Mouse (Mus musculus): ENCODE results near the gene Sh3rf1. TPM values are rescaled to one million over a fixed set of nuclear protein-coding genes. Genes with fewer than 3 reads are reported as not detected.
A peak's percentile ranks its signal among the peaks of the same experiment; 100 is the strongest.

The Sh3rf1 gene
- polyA plus RNA-seq, 1 experiment from 2014 or later, result 12.8 TPM

- Histone ChIP-seq H3K4me3 (no peak overlapping the region), H3K27me3 (no peaks in the 10 kb centered on the region), H3K36me3 (peaks cover 10% of the 10 kb centered on the region), H3K4me1 (peaks cover 27% of the 10 kb centered on the region), H3K4me2 (replicated peaks) (no peak overlapping the region), H3K9me3 (no peaks in the 10 kb centered on the region), H3K27ac (no peak overlapping the region), H3K9ac (no peak overlapping the region)
- WGBS, result 90% methylated on average over 6 of the region's 6 CpGs
- no peak for ATAC-seq (ENCODE audit: low FRiP score, low read depth)
These were observed 123.3 kb downstream of the Sh3rf1 start for GRCm38 (mm10) chr8:61346941-61347340.

- Histone ChIP-seq H3K36me3 (peaks cover 13% of the 10 kb centered on the region), H3K9ac (no peak overlapping the region), H3K27me3 (no peaks in the 10 kb centered on the region), H3K4me1 (peaks cover 21% of the 10 kb centered on the region), H3K4me2 (replicated peaks) (no peak overlapping the region), H3K4me3 (no peak overlapping the region), H3K27ac (no peak overlapping the region), H3K9me3 (no peaks in the 10 kb centered on the region)
- ATAC-seq (ENCODE audit: low FRiP score, low read depth), result no peak
- WGBS, result 77% methylated on average over 6 of the region's 6 CpGs
These were observed 123.9 kb downstream of the Sh3rf1 start for GRCm38 (mm10) chr8:61347526-61347925.

- 60% methylated on average over 5 of the region's 5 CpGs for WGBS
- Histone ChIP-seq H3K4me1 (peaks cover 18% of the 10 kb centered on the region), H3K27me3 (no peaks in the 10 kb centered on the region), H3K4me3 (no peak overlapping the region), H3K4me2 (replicated peaks) (no peak overlapping the region), H3K36me3 (peaks cover 13% of the 10 kb centered on the region), H3K9ac (no peak overlapping the region), H3K9me3 (no peaks in the 10 kb centered on the region), H3K27ac (no peak overlapping the region)
- no peak for ATAC-seq (ENCODE audit: low FRiP score, low read depth)
These were observed 124.4 kb downstream of the Sh3rf1 start for GRCm38 (mm10) chr8:61348029-61348428.

GRCm38 (mm10) chr8:61348518-61348917 is 124.8 kb downstream of the Sh3rf1 start:
- H3K4me3 ChIP-seq, result no peak overlapping the region
- ATAC-seq (ENCODE audit: low FRiP score, low read depth), result no peak
- no peak overlapping the region for H3K9ac ChIP-seq
- no peaks in the 10 kb centered on the region for H3K27me3 ChIP-seq
- peaks cover 13% of the 10 kb centered on the region for H3K36me3 ChIP-seq
- H3K27ac ChIP-seq, result no peak overlapping the region
- H3K9me3 ChIP-seq, result no peaks in the 10 kb centered on the region
- WGBS, result 65% methylated on average over 8 of the region's 8 CpGs
- no peak overlapping the region for H3K4me2 ChIP-seq (replicated peaks)
- peaks cover 14% of the 10 kb centered on the region for H3K4me1 ChIP-seq

GRCm38 (mm10) chr8:61350443-61350842 is 126.8 kb downstream of the Sh3rf1 start:
- H3K4me1 ChIP-seq, result peaks cover 23% of the 10 kb centered on the region
- H3K4me3 ChIP-seq, result no peak overlapping the region
- no peak overlapping the region for H3K9ac ChIP-seq
- H3K27me3 ChIP-seq, result no peaks in the 10 kb centered on the region
- no peaks in the 10 kb centered on the region for H3K9me3 ChIP-seq
- no peak for ATAC-seq (ENCODE audit: low FRiP score, low read depth)
- no peak overlapping the region for H3K27ac ChIP-seq
- H3K36me3 ChIP-seq, result peaks cover 13% of the 10 kb centered on the region
- 43% methylated on average over 9 of the region's 9 CpGs for WGBS
- no peak overlapping the region for H3K4me2 ChIP-seq (replicated peaks)

GRCm38 (mm10) chr8:61351638-61352037 is 128.0 kb downstream of the Sh3rf1 start:
- Histone ChIP-seq H3K9me3 (no peaks in the 10 kb centered on the region), H3K27me3 (no peaks in the 10 kb centered on the region), H3K36me3 (peaks cover 13% of the 10 kb centered on the region), H3K4me3 (no peak overlapping the region), H3K4me1 (peaks cover 30% of the 10 kb centered on the region), H3K4me2 (replicated peaks) (no peak overlapping the region), H3K9ac (no peak overlapping the region), H3K27ac (no peak overlapping the region)
- ATAC-seq (ENCODE audit: low FRiP score, low read depth), result no peak
- WGBS, result 96% methylated on average over 5 of the region's 5 CpGs

GRCm38 (mm10) chr8:61355503-61355902 is 131.8 kb downstream of the Sh3rf1 start:
- Histone ChIP-seq H3K4me1 (peaks cover 22% of the 10 kb centered on the region), H3K27me3 (no peaks in the 10 kb centered on the region), H3K36me3 (peaks cover 3% of the 10 kb centered on the region; the same call in 1 of the 2 replicates), H3K9me3 (no peaks in the 10 kb centered on the region), H3K4me2 (replicated peaks) (no peak overlapping the region), H3K27ac (no peak overlapping the region), H3K9ac (no peak overlapping the region), H3K4me3 (no peak overlapping the region)
- peak; percentile 74; the same call in 1 of the 2 replicates for ATAC-seq (ENCODE audit: low FRiP score, low read depth)
- 45% methylated on average over 5 of the region's 5 CpGs for WGBS

- Histone ChIP-seq H3K27ac (no peak overlapping the region), H3K4me2 (replicated peaks) (no peak overlapping the region; the same call in 1 of the 2 replicates), H3K36me3 (peaks cover 11% of the 10 kb centered on the region), H3K4me3 (no peak overlapping the region), H3K9me3 (no peaks in the 10 kb centered on the region), H3K4me1 (peaks cover 22% of the 10 kb centered on the region), H3K27me3 (no peaks in the 10 kb centered on the region), H3K9ac (no peak overlapping the region)
- ATAC-seq (ENCODE audit: low FRiP score, low read depth), result no peak
- 30% methylated on average over 8 of the region's 8 CpGs for WGBS
These were observed 135.3 kb downstream of the Sh3rf1 start for GRCm38 (mm10) chr8:61359004-61359403.

- H3K9me3 ChIP-seq, result no peaks in the 10 kb centered on the region
- no peak overlapping the region for H3K9ac ChIP-seq
- H3K4me1 ChIP-seq, result peaks cover 18% of the 10 kb centered on the region
- H3K27ac ChIP-seq, result no peak overlapping the region
- no peak overlapping the region for H3K4me3 ChIP-seq
- H3K4me2 ChIP-seq (replicated peaks), result no peak overlapping the region
- WGBS, result 83% methylated on average over 10 of the region's 10 CpGs
- peaks cover 19% of the 10 kb centered on the region for H3K36me3 ChIP-seq
- no peak for ATAC-seq (ENCODE audit: low FRiP score, low read depth)
- H3K27me3 ChIP-seq, result no peaks in the 10 kb centered on the region
These were observed 136.2 kb downstream of the Sh3rf1 start for GRCm38 (mm10) chr8:61359851-61360272.

- no peak overlapping the region for H3K27ac ChIP-seq
- no peak overlapping the region for H3K4me3 ChIP-seq
- no peaks in the 10 kb centered on the region for H3K9me3 ChIP-seq
- peaks cover 14% of the 10 kb centered on the region for H3K4me1 ChIP-seq
- H3K36me3 ChIP-seq, result peaks cover 22% of the 10 kb centered on the region
- H3K9ac ChIP-seq, result no peak overlapping the region
- ATAC-seq (ENCODE audit: low FRiP score, low read depth), result no peak
- no peak overlapping the region for H3K4me2 ChIP-seq (replicated peaks)
- no peaks in the 10 kb centered on the region for H3K27me3 ChIP-seq
- WGBS, result 77% methylated on average over 4 of the region's 4 CpGs
These were observed 136.7 kb downstream of the Sh3rf1 start for GRCm38 (mm10) chr8:61360362-61360761.

- Histone ChIP-seq H3K4me3 (no peak overlapping the region), H3K27me3 (no peaks in the 10 kb centered on the region), H3K4me2 (replicated peaks) (no peak overlapping the region), H3K27ac (no peak overlapping the region), H3K36me3 (peaks cover 27% of the 10 kb centered on the region), H3K9me3 (no peaks in the 10 kb centered on the region), H3K4me1 (peaks cover 7% of the 10 kb centered on the region; the same call in 1 of the 2 replicates), H3K9ac (no peak overlapping the region)
- no peak for ATAC-seq (ENCODE audit: low FRiP score, low read depth)
- WGBS, result 82% methylated on average over 11 of the region's 11 CpGs
These were observed 137.8 kb downstream of the Sh3rf1 start for GRCm38 (mm10) chr8:61361476-61361875.

GRCm38 (mm10) chr8:61362301-61362913 is 138.7 kb downstream of the Sh3rf1 start:
- H3K9ac ChIP-seq, result no peak overlapping the region
- no peaks in the 10 kb centered on the region for H3K9me3 ChIP-seq
- no peak overlapping the region for H3K27ac ChIP-seq
- H3K4me1 ChIP-seq, result peaks cover 7% of the 10 kb centered on the region; the same call in 1 of the 2 replicates
- 82% methylated on average over 9 of the region's 9 CpGs for WGBS
- no peaks in the 10 kb centered on the region for H3K27me3 ChIP-seq
- ATAC-seq (ENCODE audit: low FRiP score, low read depth), result no peak
- no peak overlapping the region for H3K4me3 ChIP-seq
- no peak overlapping the region for H3K4me2 ChIP-seq (replicated peaks)
- peaks cover 30% of the 10 kb centered on the region for H3K36me3 ChIP-seq

- Histone ChIP-seq H3K4me3 (no peak overlapping the region), H3K9ac (no peak overlapping the region), H3K4me1 (no peaks in the 10 kb centered on the region), H3K27me3 (no peaks in the 10 kb centered on the region), H3K27ac (no peak overlapping the region), H3K4me2 (replicated peaks) (no peak overlapping the region), H3K36me3 (peaks cover 19% of the 10 kb centered on the region), H3K9me3 (no peaks in the 10 kb centered on the region)
- WGBS, result 94% methylated on average over 9 of the region's 9 CpGs
- no peak for ATAC-seq (ENCODE audit: low FRiP score, low read depth)
These were observed 149.6 kb downstream of the Sh3rf1 start for GRCm38 (mm10) chr8:61373303-61373702.
